Mouse (Mus musculus): ENCODE data around the gene Calhm2. TPM values are rescaled to one million over a fixed set of nuclear protein-coding genes. Genes with fewer than 3 reads are reported as not detected.
A peak's percentile ranks its signal among the peaks of the same experiment; 100 is the strongest.

Gene Calhm2
- polyA plus RNA-seq, 1 experiment from 2014 or later: 11.8 TPM

DNA sequence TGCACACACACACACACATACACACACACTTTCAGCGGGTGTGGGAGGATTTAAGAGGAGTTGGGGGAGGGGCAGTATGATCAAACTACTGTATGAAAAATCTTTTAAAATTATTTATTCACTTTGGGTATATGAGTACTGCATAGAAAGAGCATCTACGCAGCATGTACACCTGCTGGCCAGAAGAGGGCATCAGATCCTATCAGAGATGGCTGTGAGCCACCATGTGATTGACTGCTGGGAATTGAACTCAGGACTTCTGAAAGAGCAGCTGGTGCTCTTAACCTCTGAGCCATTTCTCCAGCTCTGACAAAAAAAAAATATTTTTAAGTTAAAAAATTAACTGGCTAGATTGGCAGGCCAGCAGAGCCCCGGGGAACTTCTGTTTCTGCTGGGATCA, 36.4 kb upstream of the Calhm2 start:
- no peak overlapping the region for H3K4me2 ChIP-seq
- H3K36me3 ChIP-seq: no peaks in the 10 kb centered on the region
- no peak overlapping the region for H3K4me3 ChIP-seq
- H3K9me3 ChIP-seq: no peaks in the 10 kb centered on the region
- no peak overlapping the region for H3K27ac ChIP-seq
- ATAC-seq (ENCODE audit: insufficient number of reproducible peaks, insufficient read depth, low FRiP score, low TSS enrichment, low read depth): no peak
- 52% methylated on average over 3 of the region's 3 CpGs for WGBS
- peaks cover 13% of the 10 kb centered on the region for H3K27me3 ChIP-seq
- peaks cover 7% of the 10 kb centered on the region for H3K4me1 ChIP-seq
- H3K9ac ChIP-seq: no peak overlapping the region

GRCm38 (mm10) chr19:47168793-47169412, 30.8 kb upstream of the Calhm2 start:
- Histone ChIP-seq H3K4me3 (no peak overlapping the region), H3K4me1 (0 out of 2 replicates have a peak, but pooled peaks cover 4% of the 10 kb centered on the region), H3K9ac (no peak overlapping the region), H3K27ac (no peak overlapping the region), H3K27me3 (0 out of 2 replicates have a peak, but pooled peaks cover 4% of the 10 kb centered on the region), H3K4me2 (peak overlapping the region; percentile 38), H3K9me3 (no peaks in the 10 kb centered on the region), H3K36me3 (no peaks in the 10 kb centered on the region)
- WGBS: 18% methylated on average over 11 of the region's 11 CpGs
- no peak for ATAC-seq (ENCODE audit: insufficient number of reproducible peaks, insufficient read depth, low FRiP score, low TSS enrichment, low read depth)

DNA sequence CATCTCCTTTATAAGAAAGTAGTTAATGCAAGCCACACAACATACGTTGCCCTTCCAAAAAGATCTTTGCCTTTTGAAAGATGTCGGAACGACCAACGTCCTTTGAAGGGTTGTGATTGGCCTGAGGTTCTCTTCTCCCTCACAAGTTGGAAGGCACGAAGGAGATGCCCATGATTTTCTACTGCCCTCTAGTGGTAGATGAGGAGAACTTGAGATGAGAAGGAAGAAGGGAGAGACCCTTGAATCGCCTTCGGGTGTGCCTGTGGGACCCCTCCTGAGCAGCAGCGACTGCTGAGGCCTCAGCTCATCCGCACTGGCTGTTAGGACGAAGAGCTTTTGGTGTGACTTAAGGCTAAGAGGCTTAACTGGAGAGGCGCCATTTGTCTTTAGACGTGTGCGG, 30.1 kb upstream of the Calhm2 start:
- H3K4me1 ChIP-seq: 0 out of 2 replicates have a peak, but pooled peaks cover 4% of the 10 kb centered on the region
- no peak overlapping the region for H3K9ac ChIP-seq
- peak overlapping the region; percentile 38 for H3K4me2 ChIP-seq
- 0 out of 2 replicates have a peak, but pooled peaks cover 4% of the 10 kb centered on the region for H3K27me3 ChIP-seq
- H3K4me3 ChIP-seq: no peak overlapping the region
- WGBS: 6% methylated on average over 13 of the region's 13 CpGs
- H3K36me3 ChIP-seq: no peaks in the 10 kb centered on the region
- no peak for ATAC-seq (ENCODE audit: insufficient number of reproducible peaks, insufficient read depth, low FRiP score, low TSS enrichment, low read depth)
- H3K9me3 ChIP-seq: no peaks in the 10 kb centered on the region
- H3K27ac ChIP-seq: no peak overlapping the region

GRCm38 (mm10) chr19:47167617-47168214, 29.6 kb upstream of the Calhm2 start:
- Histone ChIP-seq H3K9me3 (no peaks in the 10 kb centered on the region), H3K27me3 (0 out of 2 replicates have a peak, but pooled peaks cover 4% of the 10 kb centered on the region), H3K9ac (no peak overlapping the region), H3K27ac (no peak overlapping the region), H3K36me3 (no peaks in the 10 kb centered on the region), H3K4me2 (peak overlapping the region; percentile 38; the same call in 1 of the 2 replicates), H3K4me3 (no peak overlapping the region), H3K4me1 (0 out of 2 replicates have a peak, but pooled peaks cover 4% of the 10 kb centered on the region)
- ATAC-seq (ENCODE audit: insufficient number of reproducible peaks, insufficient read depth, low FRiP score, low TSS enrichment, low read depth): no peak
- 48% methylated on average over 7 of the region's 7 CpGs for WGBS

- ATAC-seq (ENCODE audit: insufficient number of reproducible peaks, insufficient read depth, low FRiP score, low TSS enrichment, low read depth): no peak
- 0 out of 2 replicates have a peak, but pooled peaks cover 4% of the 10 kb centered on the region for H3K27me3 ChIP-seq
- no peak overlapping the region for H3K4me3 ChIP-seq
- H3K36me3 ChIP-seq: no peaks in the 10 kb centered on the region
- 42% methylated on average over 3 of the region's 3 CpGs for WGBS
- H3K9me3 ChIP-seq: no peaks in the 10 kb centered on the region
- H3K4me2 ChIP-seq: no peak overlapping the region
- H3K4me1 ChIP-seq: 0 out of 2 replicates have a peak, but pooled peaks cover 4% of the 10 kb centered on the region
- H3K27ac ChIP-seq: no peak overlapping the region
- no peak overlapping the region for H3K9ac ChIP-seq
Measured at GRCm38 (mm10) chr19:47166758-47167157, 28.7 kb upstream of the Calhm2 start.

DNA sequence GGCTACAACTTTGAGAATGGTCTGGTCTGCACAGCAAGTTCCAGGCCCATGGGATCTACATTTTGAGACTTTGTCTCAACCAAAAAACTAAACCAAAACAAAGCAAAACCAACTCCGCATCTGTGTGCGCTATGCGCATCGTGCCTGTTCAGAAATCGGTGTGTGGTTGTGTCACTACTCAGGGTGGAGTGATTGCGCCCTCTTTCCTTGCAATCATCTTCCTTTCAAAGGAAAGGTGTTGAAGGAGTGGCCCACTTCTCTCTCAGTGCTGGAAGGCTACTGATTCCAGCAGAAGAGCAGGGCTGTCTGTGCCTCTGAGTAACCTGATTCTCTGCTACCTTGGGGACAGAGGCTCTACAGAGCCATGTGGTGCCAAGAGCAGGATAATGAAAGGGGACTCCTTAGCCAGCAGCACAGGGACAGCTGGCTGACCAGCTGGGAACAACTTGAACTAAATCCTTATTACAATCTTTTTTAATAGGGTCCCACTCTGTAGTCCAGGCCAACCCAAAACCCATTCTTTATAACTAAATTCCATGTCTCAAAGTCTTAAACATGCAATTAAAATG, 25.2 kb upstream of the Calhm2 start:
- H3K4me2 ChIP-seq: no peak overlapping the region
- ATAC-seq (ENCODE audit: insufficient number of reproducible peaks, insufficient read depth, low FRiP score, low TSS enrichment, low read depth): no peak

GRCm38 (mm10) chr19:47161669-47162068, 23.6 kb upstream of the Calhm2 start:
- no peaks in the 10 kb centered on the region for H3K27me3 ChIP-seq
- no peaks in the 10 kb centered on the region for H3K4me1 ChIP-seq
- H3K36me3 ChIP-seq: no peaks in the 10 kb centered on the region
- no peak overlapping the region for H3K9ac ChIP-seq
- WGBS: 48% methylated on average over 4 of the region's 4 CpGs
- no peak for ATAC-seq (ENCODE audit: insufficient number of reproducible peaks, insufficient read depth, low FRiP score, low TSS enrichment, low read depth)
- H3K4me3 ChIP-seq: no peak overlapping the region
- no peak overlapping the region for H3K4me2 ChIP-seq
- no peaks in the 10 kb centered on the region for H3K9me3 ChIP-seq
- H3K27ac ChIP-seq: no peak overlapping the region

More for the DNA sequence above, 25.2 kb upstream of the Calhm2 start:
- Histone ChIP-seq H3K9me3 (no peaks in the 10 kb centered on the region), H3K9ac (no peak overlapping the region), H3K4me3 (no peak overlapping the region), H3K4me1 (0 out of 2 replicates have a peak, but pooled peaks cover 4% of the 10 kb centered on the region), H3K27me3 (0 out of 2 replicates have a peak, but pooled peaks cover 4% of the 10 kb centered on the region), H3K27ac (no peak overlapping the region), H3K36me3 (no peaks in the 10 kb centered on the region)
- WGBS: 90% methylated on average over 6 of the region's 6 CpGs

GRCm38 (mm10) chr19:47157664-47158063, 19.6 kb upstream of the Calhm2 start, which contains the start of gene Calhm3:
Calhm3 (minus strand) TSS chr19:47157764.
- Histone ChIP-seq H3K27ac (no peak within 1 kb of the TSS), H3K4me1 (no peaks in the 10 kb centered on the region), H3K9me3 (no peaks in the 10 kb centered on the region), H3K27me3 (no peaks in the 10 kb centered on the region), H3K4me2 (no peak within 1 kb of the TSS), H3K4me3 (no peak within 1 kb of the TSS), H3K36me3 (no peaks in the 10 kb centered on the region), H3K9ac (no peak within 1 kb of the TSS)
- ATAC-seq (ENCODE audit: insufficient number of reproducible peaks, insufficient read depth, low FRiP score, low TSS enrichment, low read depth): no peak
- 84% methylated on average over 11 of the region's 11 CpGs for WGBS

GRCm38 (mm10) chr19:47153767-47154166, 15.7 kb upstream of the Calhm2 start:
- Histone ChIP-seq H3K27ac (no peak overlapping the region), H3K9me3 (no peaks in the 10 kb centered on the region), H3K4me1 (peaks cover 13% of the 10 kb centered on the region), H3K36me3 (no peaks in the 10 kb centered on the region), H3K27me3 (peaks cover 12% of the 10 kb centered on the region), H3K4me3 (no peak overlapping the region), H3K9ac (no peak overlapping the region), H3K4me2 (no peak overlapping the region)
- WGBS: 87% methylated on average over 7 of the region's 7 CpGs
- ATAC-seq (ENCODE audit: insufficient number of reproducible peaks, insufficient read depth, low FRiP score, low TSS enrichment, low read depth): no peak

- no peaks in the 10 kb centered on the region for H3K9me3 ChIP-seq
- ATAC-seq (ENCODE audit: insufficient number of reproducible peaks, insufficient read depth, low FRiP score, low TSS enrichment, low read depth): no peak
- peak overlapping the region; percentile 39 for H3K4me3 ChIP-seq
- H3K27me3 ChIP-seq: peaks cover 12% of the 10 kb centered on the region
- 60% methylated on average over 12 of the region's 12 CpGs for WGBS
- peaks cover 13% of the 10 kb centered on the region for H3K4me1 ChIP-seq
- H3K4me2 ChIP-seq: peak overlapping the region; percentile 65
- no peaks in the 10 kb centered on the region for H3K36me3 ChIP-seq
- H3K27ac ChIP-seq: no peak overlapping the region
- peak overlapping the region; percentile 64 for H3K9ac ChIP-seq
Measured at GRCm38 (mm10) chr19:47152062-47152369, 13.9 kb upstream of the Calhm2 start.

GRCm38 (mm10) chr19:47151332-47152061, 13.4 kb upstream of the Calhm2 start:
- Histone ChIP-seq H3K36me3 (no peaks in the 10 kb centered on the region), H3K4me3 (peak overlapping the region; percentile 39), H3K27ac (no peak overlapping the region), H3K4me1 (peaks cover 13% of the 10 kb centered on the region), H3K9me3 (no peaks in the 10 kb centered on the region), H3K9ac (peak overlapping the region; percentile 64), H3K27me3 (peaks cover 12% of the 10 kb centered on the region), H3K4me2 (peak overlapping the region; percentile 65)
- no peak for ATAC-seq (ENCODE audit: insufficient number of reproducible peaks, insufficient read depth, low FRiP score, low TSS enrichment, low read depth)
- WGBS: 26% methylated on average over 32 of the region's 32 CpGs

Data from embryonic facial prominence, embryonic 13.5 days (tissue).